Comparison of ENCODE assay signal across 28 mouse cellular contexts in genomic region chr19:42031112-42031511, GRCm38 (mm10). TPM values are rescaled to one million over a fixed set of nuclear protein-coding genes. Genes with fewer than 3 reads are reported as not detected.
DNase-seq lines count a peak whose midpoint lies in the region; ATAC-seq and TF ChIP-seq lines count a peak whose summit lies in the region.
"Had no signal": no experiment of that assay in that cellular context is flagged by ENCODE, and none has a peak within 500 bp of the region (broad histone marks: within the 10 kb centered on the region; RNA-seq: fewer than 3 reads in every experiment).

No protein-coding gene starts in this region.

- H3ac ChIP-seq in C2C12 (ENCODE audit: control insufficient read depth, insufficient read length, low read depth): no peak overlapping the region
- no peak overlapping the region for H3ac ChIP-seq in myocyte (ENCODE audit: control insufficient read depth, insufficient read length)

- peak; percentile 43 for DNase-seq in gastrocnemius, adult 2 months
- no peak for DNase-seq in gastrocnemius, adult 8-10 months (ENCODE audit: low spot score in 2 of 2)
- peak; percentile 17 for DNase-seq in midbrain, embryonic 11.5 days (ENCODE audit: low spot score, missing footprints)
- DNase-seq in Muller cell, postnatal 12 days (ENCODE audit: inconsistent ontology term): no peak
- DNase-seq: adrenal gland, adult 2 months; adrenal gland, postnatal 10 days; adrenal gland, postnatal 25 days; B cell, adult 2 months; cerebellum, adult 11 months; cerebellum, adult 18-20 months; cerebellum, adult 8-10 months; cerebellum, adult 9-11 months; cerebellum, postnatal 14 days; cerebellum, postnatal 36 days; embryo, embryonic 11 days had no signal

- no peak for TF ChIP-seq CTCF in gastrocnemius, adult 2 months (IDR thresholded peaks at IDR 0.05)
- no peak for TF ChIP-seq CTCF in C2C12 (IDR thresholded peaks at IDR 0.05; ENCODE audit: control insufficient read depth, insufficient read depth, insufficient read length)

- H3K79me2 ChIP-seq in C2C12 (ENCODE audit: control insufficient read depth, insufficient read depth) (peaks cover 58% of the 10 kb centered on the region), myocyte (ENCODE audit: control insufficient read depth, insufficient read depth) (peaks cover 50% of the 10 kb centered on the region)

- peak overlapping the region; percentile 80 for H3K27ac ChIP-seq in gastrocnemius, adult 2 months
- H3K27ac ChIP-seq in midbrain, embryonic 11.5 days (ENCODE audit: low read depth, low read length): no peak overlapping the region
- no peak overlapping the region for H3K27ac ChIP-seq in midbrain, embryonic 16.5 days (ENCODE audit: low read length)
- H3K27ac ChIP-seq: embryonic facial prominence, embryonic 13.5 days; embryonic facial prominence, embryonic 15.5 days; forebrain, embryonic 10.5 days; forebrain, embryonic 12.5 days had no signal

- H3K9ac ChIP-seq in midbrain, embryonic 11.5 days (ENCODE audit: low read length): no peak overlapping the region
- H3K9ac ChIP-seq in midbrain, embryonic 16.5 days (ENCODE audit: low read depth, low read length): no peak overlapping the region
- H3K9ac ChIP-seq: embryonic facial prominence, embryonic 13.5 days; embryonic facial prominence, embryonic 15.5 days; forebrain, embryonic 12.5 days had no signal

- intact Hi-C loops in gastrocnemius, adult 2 months (cut with DNase I): no loop called here

- no peak for ATAC-seq in midbrain, embryonic 11.5 days (ENCODE audit: low FRiP score)
- no peak for ATAC-seq in midbrain, embryonic 16.5 days
- ATAC-seq: forebrain, embryonic 14.5 days; forebrain, embryonic 16.5 days had no signal

- 86% methylated on average over 5 of the region's 5 CpGs for WGBS in midbrain, embryonic 11.5 days
- WGBS in midbrain, embryonic 16.5 days: 87% methylated on average over 5 of the region's 5 CpGs

- H3K4me1 ChIP-seq in midbrain, embryonic 11.5 days (ENCODE audit: control insufficient read depth, insufficient read depth, low read length): no peaks in the 10 kb centered on the region
- peaks cover 2% of the 10 kb centered on the region; the same call in 1 of the 2 replicates for H3K4me1 ChIP-seq in midbrain, embryonic 16.5 days (ENCODE audit: control insufficient read depth, insufficient read depth, low read length)
- H3K4me1 ChIP-seq: forebrain, embryonic 12.5 days had no signal

- H3K4me3 ChIP-seq in gastrocnemius, adult 2 months: peak overlapping the region; percentile 21; the same call in 1 of the 2 replicates
- no peak overlapping the region for H3K4me3 ChIP-seq in midbrain, embryonic 11.5 days (ENCODE audit: low read depth, low read length)
- H3K4me3 ChIP-seq in midbrain, embryonic 16.5 days (ENCODE audit: low read depth, low read length): no peak overlapping the region
- H3K4me3 ChIP-seq in C2C12 (ENCODE audit: insufficient read depth, poor library complexity, severe bottlenecking) (no peak overlapping the region), myocyte (no peak overlapping the region)
- H3K4me3 ChIP-seq: embryonic facial prominence, embryonic 13.5 days; embryonic facial prominence, embryonic 15.5 days; erythroblast, embryonic 14.5 days; forebrain, embryonic 10.5 days; forebrain, embryonic 12.5 days had no signal

- TF ChIP-seq POLR2A in myocyte (IDR thresholded peaks at IDR 0.05; ENCODE audit: insufficient read length, low read depth): no peak

- H3K27me3 ChIP-seq in midbrain, embryonic 11.5 days (ENCODE audit: control insufficient read depth, insufficient read depth, low read length): no peaks in the 10 kb centered on the region
- H3K27me3 ChIP-seq in midbrain, embryonic 16.5 days (ENCODE audit: control insufficient read depth, insufficient read depth, low read depth, low read length): no peaks in the 10 kb centered on the region
- H3K27me3 ChIP-seq in C2C12 (ENCODE audit: control insufficient read depth, insufficient read depth, insufficient read length) (no peaks in the 10 kb centered on the region), myocyte (ENCODE audit: control insufficient read depth, insufficient read depth, insufficient read length) (no peaks in the 10 kb centered on the region)
- H3K27me3 ChIP-seq: embryonic facial prominence, embryonic 13.5 days; embryonic facial prominence, embryonic 15.5 days; forebrain, embryonic 12.5 days had no signal

- H3K9me3 ChIP-seq in midbrain, embryonic 11.5 days (ENCODE audit: control insufficient read depth, low read length): no peaks in the 10 kb centered on the region
- no peaks in the 10 kb centered on the region for H3K9me3 ChIP-seq in midbrain, embryonic 16.5 days (replicated peaks; ENCODE audit: control insufficient read depth, low read length, poor library complexity, severe bottlenecking)
- H3K9me3 ChIP-seq: embryonic facial prominence, embryonic 13.5 days; embryonic facial prominence, embryonic 15.5 days; forebrain, embryonic 10.5 days; forebrain, embryonic 12.5 days had no signal

- H3K79me3 ChIP-seq in C2C12 (ENCODE audit: low read depth): peaks cover 28% of the 10 kb centered on the region

- no peaks in the 10 kb centered on the region for H3K36me3 ChIP-seq in midbrain, embryonic 11.5 days (ENCODE audit: control insufficient read depth, insufficient read depth, low read length)
- H3K36me3 ChIP-seq in midbrain, embryonic 16.5 days (ENCODE audit: control insufficient read depth, insufficient read depth, low read length): no peaks in the 10 kb centered on the region
- H3K36me3 ChIP-seq in C2C12 (ENCODE audit: control insufficient read depth, insufficient read depth): peaks cover 27% of the 10 kb centered on the region
- H3K36me3 ChIP-seq in myocyte (ENCODE audit: control insufficient read depth, insufficient read depth): peaks cover 15% of the 10 kb centered on the region

- no peak overlapping the region for H3K4me2 ChIP-seq in midbrain, embryonic 11.5 days
- no peak overlapping the region for H3K4me2 ChIP-seq in midbrain, embryonic 16.5 days (ENCODE audit: low read length)
- peak overlapping the region; percentile 25 for H3K4me2 ChIP-seq in myocyte (ENCODE audit: low read depth)
- H3K4me2 ChIP-seq: embryonic facial prominence, embryonic 13.5 days; embryonic facial prominence, embryonic 15.5 days; forebrain, embryonic 12.5 days had no signal

TF ChIP-seq in C2C12, 6 proteins besides CTCF, POLR2A, EP300 and RAD21:
- no peak for TF ChIP-seq MAX (IDR thresholded peaks at IDR 0.05)
- peak; percentile 10 for TF ChIP-seq MYOD1 (IDR thresholded peaks at IDR 0.05; ENCODE audit: control insufficient read depth, insufficient read length, low read depth)
- TF ChIP-seq MYOG (IDR thresholded peaks at IDR 0.05; ENCODE audit: control insufficient read depth, extremely low read depth, insufficient read length): no peak
- no peak for TF ChIP-seq FOSL1 (IDR thresholded peaks at IDR 0.05; ENCODE audit: insufficient read depth, low read length, poor library complexity, severe bottlenecking)
TF ChIP-seq in C2C12: peak in this region for 1.

TF ChIP-seq in myocyte, 11 proteins besides CTCF, POLR2A, EP300 and RAD21 (continues in another document):
- TF ChIP-seq TCF3 (IDR thresholded peaks at IDR 0.05; ENCODE audit: insufficient read length, low read depth) (peak; percentile 76), MYOG (IDR thresholded peaks at IDR 0.05; ENCODE audit: control insufficient read depth in 1 of 3, insufficient read depth in 1 of 3, insufficient read length in 2 of 3, low read depth in 2 of 3) (peak; percentile 62 to 91 (median 77)), TCF12 (IDR thresholded peaks at IDR 0.05; ENCODE audit: insufficient read depth, poor library complexity, severe bottlenecking) (peak; percentile 64), MYOD1 (IDR thresholded peaks at IDR 0.05; ENCODE audit: control insufficient read depth in 1 of 3, insufficient read length in 2 of 3, low read depth in 2 of 3) (peak; percentile 97 to 99 (median 98)), MAX (IDR thresholded peaks at IDR 0.05; ENCODE audit: low read depth) (no peak), REST (IDR thresholded peaks at IDR 0.05; ENCODE audit: insufficient read depth, insufficient read length) (no peak)

RNA-seq across cellular contexts. Expression of gene Ankrd2, which starts 4.7 kb away (rescaled TPM):
- 100 to 1,000 TPM; 154 to 235 TPM for total RNA-seq in gastrocnemius, adult 2 months (2021)
- 100 to 1,000 TPM; 131 to 242 (median 170) TPM for total RNA-seq in gastrocnemius, adult 8-10 months (2022)
- not detected in 2 replicates for polyA plus RNA-seq in midbrain, embryonic 11.5 days (2014; fragmentation: Nextera tagmentation; extraction: Ambion mirVana)
- 0.71 and 0.94 TPM in 2 replicates for polyA plus RNA-seq in midbrain, embryonic 16.5 days (2015; fragmentation: Nextera tagmentation; extraction: Ambion mirVana)
- polyA plus RNA-seq in C2C12 (2012; fragmentation: generic; extraction: Trizol) (0.15 TPM), myocyte (2012; fragmentation: generic; extraction: Trizol) (110 TPM)
- total RNA-seq: common myeloid progenitor, adult 5-6 weeks; MEL had no signal
- polyA plus RNA-seq: embryonic facial prominence, embryonic 11.5 days; erythroblast, embryonic 14.5 days; forebrain, embryonic 10.5 days had no signal

RNA-seq across cellular contexts. Expression of gene Hoga1, which starts 14.3 kb away (rescaled TPM):
- 1 to 10 TPM; 2.9 to 3.1 TPM for total RNA-seq in gastrocnemius, adult 2 months (2021)
- 1 to 10 TPM; 3.0 to 4.8 (median 3.7) TPM for total RNA-seq in gastrocnemius, adult 8-10 months (2022)
- polyA plus RNA-seq in midbrain, embryonic 11.5 days (2014; fragmentation: Nextera tagmentation; extraction: Ambion mirVana): 0.80 and 1.2 TPM in 2 replicates
- polyA plus RNA-seq in midbrain, embryonic 16.5 days (2015; fragmentation: Nextera tagmentation; extraction: Ambion mirVana): 1.6 and 1.7 TPM in 2 replicates
- polyA plus RNA-seq in C2C12 (2012; fragmentation: generic; extraction: Trizol) (0.30 TPM), myocyte (2012; fragmentation: generic; extraction: Trizol) (2.4 TPM)
- total RNA-seq: common myeloid progenitor, adult 5-6 weeks had no signal
- polyA plus RNA-seq: erythroblast, embryonic 14.5 days had no signal

RNA-seq across cellular contexts. Expression of gene 4933411K16Rik, which starts 20.9 kb away (rescaled TPM):
- total RNA-seq in gastrocnemius, adult 2 months (2021): under 1 TPM; 0.28 to 0.33 TPM
- total RNA-seq in gastrocnemius, adult 8-10 months (2022): under 1 TPM in 3 of 4 experiments, not detected in 1; 0.21 to 0.53 (median 0.36) TPM
- 0.10 TPM in 1 of 2 replicates, not detected in the other for polyA plus RNA-seq in midbrain, embryonic 11.5 days (2014; fragmentation: Nextera tagmentation; extraction: Ambion mirVana)
- polyA plus RNA-seq in midbrain, embryonic 16.5 days (2015; fragmentation: Nextera tagmentation; extraction: Ambion mirVana): not detected in 2 replicates
- polyA plus RNA-seq in C2C12 (2012; fragmentation: generic; extraction: Trizol): 0.18 TPM
- polyA plus RNA-seq in myocyte (2012; fragmentation: generic; extraction: Trizol): 0.30 TPM
- total RNA-seq: common myeloid progenitor, adult 5-6 weeks; MEL had no signal
- polyA plus RNA-seq: embryonic facial prominence, embryonic 11.5 days; embryonic facial prominence, embryonic 13.5 days; erythroblast, embryonic 14.5 days; forebrain, embryonic 10.5 days; forebrain, embryonic 14.5 days; forebrain, embryonic 16.5 days had no signal

RNA-seq across cellular contexts. Expression of gene Ubtd1, which starts 49.5 kb away (rescaled TPM):
- total RNA-seq in gastrocnemius, adult 2 months (2021): 10 to 100 TPM; 14.5 to 15.1 TPM
- 10 to 100 TPM; 15.0 to 17.5 (median 15.8) TPM for total RNA-seq in gastrocnemius, adult 8-10 months (2022)
- 6.9 and 7.0 TPM in 2 replicates for polyA plus RNA-seq in midbrain, embryonic 11.5 days (2014; fragmentation: Nextera tagmentation; extraction: Ambion mirVana)
- polyA plus RNA-seq in midbrain, embryonic 16.5 days (2015; fragmentation: Nextera tagmentation; extraction: Ambion mirVana): 9.1 and 10.1 TPM in 2 replicates
- polyA plus RNA-seq in C2C12 (2012; fragmentation: generic; extraction: Trizol): 73.0 TPM
- 141 TPM for polyA plus RNA-seq in myocyte (2012; fragmentation: generic; extraction: Trizol)

RNA-seq across cellular contexts. Expression of gene Mms19, which starts 50.2 kb away (rescaled TPM):
- 10 to 100 TPM in 1 of 2 experiments, 1 to 10 TPM in 1; 8.8 to 10.5 TPM for total RNA-seq in gastrocnemius, adult 2 months (2021)
- 10 to 100 TPM in 2 of 4 experiments, 1 to 10 TPM in 2; 9.1 to 14.1 (median 9.8) TPM for total RNA-seq in gastrocnemius, adult 8-10 months (2022)
- polyA plus RNA-seq in midbrain, embryonic 11.5 days (2014; fragmentation: Nextera tagmentation; extraction: Ambion mirVana): 27.0 and 33.4 TPM in 2 replicates
- 27.0 and 31.9 TPM in 2 replicates for polyA plus RNA-seq in midbrain, embryonic 16.5 days (2015; fragmentation: Nextera tagmentation; extraction: Ambion mirVana)
- polyA plus RNA-seq in C2C12 (2012; fragmentation: generic; extraction: Trizol) (21.9 TPM), myocyte (2012; fragmentation: generic; extraction: Trizol) (34.2 TPM)

Comparison
In these comparisons a context has a peak if more than half of its experiments do, and no peak if none do; other contexts are left out.
1. DNase-seq: peak in gastrocnemius, adult 2 months (single experiment) and midbrain, embryonic 11.5 days (single experiment); none in gastrocnemius, adult 8-10 months (0 of 2) and Muller cell, postnatal 12 days (single experiment).
2. RNA of gene Ankrd2, which starts 4.7 kb away (polyA plus RNA-seq): 110 TPM in myocyte (single experiment); 0.71 to 0.94 TPM in midbrain, embryonic 16.5 days, 0.15 TPM in C2C12 (single experiment) and not detected in midbrain, embryonic 11.5 days; every median in the first group is over 10 times any median in the second.